Mouse (Mus musculus) embryonic fibroblast, embryonic 13.5 days (primary cell): ENCODE data around the gene Kat6b. TPM values are rescaled to one million over a fixed set of nuclear protein-coding genes. Genes with fewer than 3 reads are reported as not detected.
A peak's percentile ranks its signal among the peaks of the same experiment; 100 is the strongest.

Source experiments
- H3K27ac ChIP-seq: 2 replicates; pipeline ENCODE4 v1.5.1; 2012; ENCODE audit warnings: low read length, control low read depth, inconsistent platforms; ENCODE audit not compliant: insufficient read depth
- H3K4me1 ChIP-seq: 2 replicates; pipeline ENCODE4 v1.6.1; 2011; ENCODE audit warnings: low read length; ENCODE audit not compliant: control insufficient read depth, insufficient read depth
- H3K4me3 ChIP-seq: 2 replicates; pipeline ENCODE4 v1.5.1; 2011; ENCODE audit warnings: mild to moderate bottlenecking, control low read depth, low read length; ENCODE audit not compliant: insufficient read depth
- CTCF ChIP-seq: IDR thresholded peaks from 2 replicates; pipeline ENCODE4 v1.5.1; 2011; ENCODE audit warnings: mild to moderate bottlenecking, control low read depth, low read length, moderate library complexity, borderline replicate concordance; ENCODE audit not compliant: insufficient read depth
- POLR2A ChIP-seq: IDR thresholded peaks from 2 replicates; pipeline ENCODE4 v1.6.1; 2011; ENCODE audit warnings: low read depth, mild to moderate bottlenecking, control low read depth, low read length, moderate library complexity
- polyA plus RNA-seq: library from polyadenylated mRNA; stranded (reverse); fragments of >200 nt; gene quantifications from 2 replicates; pipeline ENCODE4 v1.2.4, GENCODE M21; 2011; ENCODE audit warnings: low read depth; ENCODE audit not compliant: missing spikeins, insufficient read length

Gene Kat6b
- polyA plus RNA-seq, 1 experiment: 32.3 TPM

- TF ChIP-seq POLR2A (no peak), CTCF (no peak)
- peak overlapping the region; percentile 9; the same call in 1 of the 2 replicates for H3K27ac ChIP-seq
- peaks cover 2% of the 10 kb centered on the region; the same call in 1 of the 2 replicates for H3K4me1 ChIP-seq
- H3K4me3 ChIP-seq: no peak overlapping the region
Observed at GRCm38 (mm10) chr14:21558440-21559131, 77.4 kb downstream of the Kat6b start.

- Histone ChIP-seq H3K4me1 (peaks cover 2% of the 10 kb centered on the region; the same call in 1 of the 2 replicates), H3K4me3 (no peak overlapping the region), H3K27ac (no peak overlapping the region)
- TF ChIP-seq POLR2A (no peak), CTCF (no peak)
Observed at GRCm38 (mm10) chr14:21559447-21559846, 78.2 kb downstream of the Kat6b start.

- Histone ChIP-seq H3K4me1 (peaks cover 2% of the 10 kb centered on the region; the same call in 1 of the 2 replicates), H3K27ac (no peak overlapping the region), H3K4me3 (no peak overlapping the region)
- TF ChIP-seq CTCF: no peak
- no peak for TF ChIP-seq POLR2A
Observed at GRCm38 (mm10) chr14:21560481-21561209, 79.4 kb downstream of the Kat6b start.

- Histone ChIP-seq H3K27ac (no peak overlapping the region), H3K4me3 (no peak overlapping the region), H3K4me1 (peaks cover 2% of the 10 kb centered on the region; the same call in 1 of the 2 replicates)
- TF ChIP-seq CTCF: no peak
- no peak for TF ChIP-seq POLR2A
Observed at GRCm38 (mm10) chr14:21561396-21562065, 80.3 kb downstream of the Kat6b start.

- Histone ChIP-seq H3K27ac (no peak overlapping the region), H3K4me1 (no peaks in the 10 kb centered on the region; the same call in 1 of the 2 replicates), H3K4me3 (no peak overlapping the region)
- TF ChIP-seq POLR2A (no peak), CTCF (no peak)
Observed at GRCm38 (mm10) chr14:21563584-21564118, 82.4 kb downstream of the Kat6b start.

GRCm38 (mm10) chr14:21565541-21566353, 84.5 kb downstream of the Kat6b start:
- no peak for TF ChIP-seq CTCF
- TF ChIP-seq POLR2A: no peak
- no peak overlapping the region for H3K4me3 ChIP-seq
- no peaks in the 10 kb centered on the region for H3K4me1 ChIP-seq
- H3K27ac ChIP-seq: peak overlapping the region; percentile 46; the same call in 1 of the 2 replicates

GRCm38 (mm10) chr14:21567293-21567984, 86.2 kb downstream of the Kat6b start:
- Histone ChIP-seq H3K4me3 (no peak overlapping the region), H3K4me1 (no peaks in the 10 kb centered on the region), H3K27ac (no peak overlapping the region)
- TF ChIP-seq CTCF (no peak), POLR2A (no peak)

GRCm38 (mm10) chr14:21568821-21569220, 87.6 kb downstream of the Kat6b start:
- Histone ChIP-seq H3K27ac (no peak overlapping the region), H3K4me1 (no peaks in the 10 kb centered on the region), H3K4me3 (no peak overlapping the region)
- no peak for TF ChIP-seq POLR2A
- no peak for TF ChIP-seq CTCF
